Mouse (Mus musculus): Measurements from ENCODE around the gene Olfr887.

Gene Olfr887

DNA sequence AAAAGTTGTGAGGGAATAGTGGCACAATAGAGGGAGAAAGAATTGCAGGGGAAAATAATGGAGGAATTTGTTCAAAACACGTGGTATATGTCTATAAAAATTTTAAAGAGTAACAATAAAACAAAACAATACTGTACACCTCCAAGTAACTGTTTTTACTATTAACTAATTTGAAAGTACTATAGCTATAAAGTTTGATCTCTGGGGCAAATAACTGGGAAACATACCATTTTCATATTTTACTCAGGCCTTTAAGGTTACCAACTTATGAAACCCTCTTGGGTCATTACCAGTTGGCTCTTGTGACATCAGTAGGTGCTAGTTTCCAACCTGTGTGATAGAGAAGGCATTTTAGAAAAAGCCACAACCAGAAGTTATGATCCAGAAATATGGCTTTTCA is at the start of gene Olfr887:
TSS of gene Olfr887 (plus strand) at position 301 of the 400 bp plus-strand sequence.
- no peak for DNase-seq

DNA sequence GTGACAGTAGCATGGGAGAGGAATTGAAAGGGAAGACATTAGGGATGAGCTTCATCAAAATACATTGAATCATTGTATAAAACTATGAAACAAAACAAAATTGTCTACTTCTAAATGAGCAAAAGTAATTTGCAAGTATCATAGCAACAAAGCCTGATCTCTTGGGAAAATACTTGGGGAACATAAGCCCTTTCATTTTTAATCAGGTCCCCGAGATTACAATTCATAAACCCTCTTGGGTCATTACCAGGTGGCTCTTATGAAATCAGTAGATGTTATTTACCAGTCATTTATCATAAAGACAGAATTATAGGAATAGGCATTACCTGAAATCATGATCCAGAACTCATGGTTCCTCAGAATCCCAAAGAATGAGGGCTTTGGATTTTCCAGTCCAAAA is 37.6 kb upstream of the Olfr887 start, which contains the start of gene Olfr884:
TSS of gene Olfr884 (plus strand) at position 301 of the 400 bp plus-strand sequence.
- DNase-seq: no peak

DNA sequence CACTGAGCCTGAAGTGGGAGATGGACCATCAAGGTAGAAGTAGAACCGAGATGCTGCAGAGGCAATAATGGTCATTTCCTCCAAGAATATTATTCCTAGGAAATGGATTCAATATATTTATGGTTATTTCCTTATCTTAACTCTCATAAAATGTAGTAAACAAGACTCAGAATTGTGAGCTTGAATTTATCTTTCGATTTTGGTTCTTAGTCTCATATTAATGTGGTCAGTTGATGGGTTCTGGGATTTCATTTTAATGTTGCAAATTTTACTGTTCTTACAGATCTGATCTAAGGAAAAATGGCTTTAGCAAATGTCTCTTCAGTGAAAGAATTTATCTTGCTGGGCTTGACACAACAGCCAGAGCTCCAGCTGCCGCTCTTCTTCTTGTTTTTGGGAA is 22.9 kb upstream of the Olfr887 start, which contains the start of gene Olfr885:
TSS of gene Olfr885 (plus strand) at position 301 of the 400 bp plus-strand sequence.
- no peak for DNase-seq

DNA sequence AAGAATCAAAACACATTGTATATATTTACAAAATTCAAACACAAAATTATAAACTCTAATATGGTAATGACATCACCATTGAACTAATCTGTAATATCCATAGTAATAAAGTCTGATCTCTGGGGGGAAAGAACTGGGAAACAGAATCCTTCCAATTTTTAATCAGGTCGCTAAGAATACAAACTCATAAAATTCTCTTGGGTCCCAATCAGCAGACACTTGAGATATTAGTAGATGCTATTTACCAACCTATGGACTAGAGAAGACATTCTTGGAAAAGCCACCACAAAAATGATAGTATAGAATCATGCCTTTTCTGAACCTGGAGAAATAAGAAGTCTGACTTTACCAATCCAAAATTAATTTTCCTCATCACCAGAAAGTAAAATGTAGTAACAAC is 24.0 kb downstream of the Olfr887 start, which contains the start of gene Olfr888:
TSS of gene Olfr888 (plus strand) at position 301 of the 400 bp plus-strand sequence.
- DNase-seq: no peak

DNA sequence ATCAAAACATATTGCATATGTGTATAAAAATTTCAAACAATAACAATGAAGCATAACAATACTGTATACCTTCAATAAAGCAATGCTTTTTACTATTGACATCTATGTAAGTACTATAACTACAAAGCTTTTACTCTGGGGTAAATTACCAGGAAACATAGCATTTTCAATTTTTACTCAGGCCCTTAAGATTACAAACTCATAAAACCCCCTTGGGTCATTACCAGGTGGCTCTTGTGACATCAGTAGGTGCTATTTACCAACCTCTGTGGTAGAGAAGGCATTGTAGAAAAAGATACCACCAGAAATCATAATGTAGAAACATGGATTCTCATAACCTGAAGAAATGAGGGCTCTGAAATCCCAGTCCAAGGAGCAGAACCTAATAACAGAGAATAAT is 31.0 kb downstream of the Olfr887 start, which contains the start of gene Olfr889:
TSS of gene Olfr889 (plus strand) at position 301 of the 400 bp plus-strand sequence.
- DNase-seq: no peak
